Mouse (Mus musculus) NIH3T3 (cell line): Measurements from ENCODE around the gene Tpi1.
"Not testable (repeated sequence)": the region's sequence is repeated elsewhere in the genome, so short reads cannot be mapped to it uniquely, and the experiment has no call there.

Experiments
- DNase-seq: peaks from one replicate; pipeline ENCODE4 v3.0.0-alpha.2; 2012; ENCODE audit warnings: low read depth

Gene Tpi1

DNA sequence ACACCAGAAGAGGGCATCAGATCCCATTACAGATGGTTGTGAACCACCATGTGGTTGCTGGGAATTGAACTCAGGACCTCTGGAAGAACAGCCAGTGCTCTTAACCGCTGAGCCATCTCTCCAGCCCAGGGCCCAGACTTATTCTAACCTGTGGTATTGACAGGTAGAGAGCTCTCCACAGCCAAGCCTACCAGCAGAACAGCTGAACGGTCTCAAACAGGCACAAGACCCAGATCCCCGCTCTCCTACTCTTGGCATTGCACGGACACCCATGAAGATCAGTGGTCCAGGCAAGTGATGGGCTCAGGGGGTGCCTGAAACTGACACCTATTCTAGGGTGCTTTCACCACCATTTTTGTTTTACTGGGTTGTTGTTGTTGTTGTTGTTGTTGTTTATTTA is 17.1 kb upstream of the Tpi1 start:
- not testable (repeated sequence) for DNase-seq

DNA sequence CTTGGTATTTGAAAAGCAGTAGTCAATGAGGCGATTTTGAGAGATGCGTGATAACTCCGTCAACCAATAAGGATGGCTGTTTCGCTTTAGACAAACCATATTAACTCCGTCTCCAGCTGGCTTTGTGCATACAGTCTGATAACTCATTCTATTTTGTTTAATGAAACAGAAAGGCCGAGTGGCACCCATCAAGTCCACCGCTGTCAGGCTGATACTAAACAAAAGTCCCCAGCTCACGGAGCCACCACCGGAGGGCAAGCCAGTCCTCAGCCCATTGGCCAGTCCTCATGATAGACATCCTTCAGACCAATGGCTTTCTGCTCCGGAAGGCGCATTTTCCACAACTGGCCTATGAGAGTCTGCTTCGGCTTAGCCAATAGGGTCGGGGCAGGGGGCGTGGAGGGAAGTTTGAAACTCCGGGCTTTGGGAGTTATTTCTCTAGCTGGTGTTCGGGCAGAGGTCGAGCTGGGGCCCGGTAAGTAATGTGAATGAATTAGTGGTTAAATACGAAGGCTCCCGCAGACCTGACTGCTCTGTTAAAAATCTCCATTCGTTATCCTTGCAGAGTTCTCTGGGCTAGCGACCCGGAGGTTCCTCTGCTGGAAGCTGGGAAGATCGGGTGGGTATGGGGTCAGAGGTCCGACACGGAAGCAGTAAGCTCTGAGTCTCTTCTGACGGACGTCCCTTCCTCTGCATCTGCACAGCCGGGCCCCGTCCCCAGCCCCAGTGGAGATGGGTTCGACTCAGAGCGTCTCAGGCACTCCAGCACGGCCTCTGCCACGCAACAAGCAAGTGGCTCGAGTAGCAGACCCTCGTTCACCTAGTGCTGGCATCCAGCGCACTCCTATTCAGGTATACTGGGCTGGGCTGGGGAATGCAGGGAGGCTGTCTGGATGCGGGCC is 16.0 kb upstream of the Tpi1 start:
- peak; percentile 96 for DNase-seq

DNA sequence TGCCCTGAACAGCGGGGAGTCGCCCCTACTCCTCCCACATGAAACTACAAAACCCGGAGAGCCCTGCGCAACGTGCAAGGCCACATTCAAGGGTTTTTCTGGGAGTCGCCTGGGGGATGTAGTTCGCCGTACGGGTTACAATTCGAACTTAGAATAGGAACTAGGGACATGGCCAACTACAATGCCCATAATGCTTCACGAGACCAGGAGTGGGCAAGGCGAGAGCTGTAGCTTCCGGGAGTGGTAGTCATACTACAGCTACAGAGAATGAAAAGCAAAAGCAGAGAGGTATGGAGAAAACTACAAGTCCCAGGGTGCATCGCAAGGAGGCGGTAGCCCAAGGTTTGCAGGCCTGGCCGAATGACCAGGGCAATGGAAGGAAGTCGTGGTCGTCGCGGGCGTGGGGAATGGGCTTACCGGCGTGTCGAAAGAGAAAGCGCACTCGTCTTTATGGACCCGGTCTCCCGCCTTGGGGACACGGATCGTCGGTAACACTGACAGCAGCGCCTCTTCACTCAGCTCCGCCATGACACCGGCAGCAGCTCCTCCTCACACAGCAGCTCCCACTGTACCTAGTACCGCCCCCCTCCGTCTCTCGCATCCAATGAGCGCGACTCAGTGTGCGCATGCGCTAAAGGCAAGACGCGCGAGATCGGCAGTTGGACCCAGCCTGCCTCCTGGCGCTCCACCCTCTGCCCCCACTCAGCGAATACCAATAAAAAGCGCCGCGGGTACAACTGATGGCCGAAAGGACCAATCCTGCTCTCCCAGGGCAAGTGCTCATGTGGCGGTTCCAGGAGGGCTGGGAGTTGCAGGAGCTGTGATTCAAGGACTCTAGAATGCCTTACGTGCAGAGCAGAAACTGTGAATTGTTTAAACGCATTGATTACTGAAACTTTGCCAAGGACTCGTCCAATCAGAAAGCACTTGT is 15.0 kb upstream of the Tpi1 start, which contains the start of the genes Usp5 and Cdca3:
Gene Usp5, minus strand, starts transcription at position 617 of the 931 bp plus-strand sequence.
Gene Cdca3, plus strand, starts transcription at position 680 of the 931 bp plus-strand sequence.
- DNase-seq: peak; percentile 100

DNA sequence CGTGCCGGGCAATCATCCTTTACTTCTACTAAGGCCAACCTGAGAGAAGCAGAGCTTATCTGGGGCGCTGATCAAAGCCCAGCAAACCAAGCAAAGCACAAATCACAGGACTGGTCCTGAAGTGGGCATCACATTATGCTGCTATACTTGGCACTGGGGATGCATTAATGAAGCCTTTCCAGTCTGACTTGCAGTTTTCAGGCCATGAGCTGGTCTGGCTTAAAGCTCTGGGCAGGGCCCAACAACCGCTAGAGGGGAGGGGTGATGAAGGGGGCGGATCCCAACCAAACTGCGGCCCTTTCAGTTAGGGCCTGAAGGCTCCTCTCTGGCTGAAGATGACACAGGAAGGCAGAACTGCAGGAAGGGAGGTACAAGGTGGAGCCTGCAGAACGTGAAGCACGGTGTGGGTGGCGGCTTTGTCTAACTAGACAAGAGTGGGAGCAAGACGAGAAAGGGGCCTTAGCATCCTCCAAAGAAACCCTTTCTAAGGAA is 14.1 kb upstream of the Tpi1 start:
- peak; percentile 91 for DNase-seq

DNA sequence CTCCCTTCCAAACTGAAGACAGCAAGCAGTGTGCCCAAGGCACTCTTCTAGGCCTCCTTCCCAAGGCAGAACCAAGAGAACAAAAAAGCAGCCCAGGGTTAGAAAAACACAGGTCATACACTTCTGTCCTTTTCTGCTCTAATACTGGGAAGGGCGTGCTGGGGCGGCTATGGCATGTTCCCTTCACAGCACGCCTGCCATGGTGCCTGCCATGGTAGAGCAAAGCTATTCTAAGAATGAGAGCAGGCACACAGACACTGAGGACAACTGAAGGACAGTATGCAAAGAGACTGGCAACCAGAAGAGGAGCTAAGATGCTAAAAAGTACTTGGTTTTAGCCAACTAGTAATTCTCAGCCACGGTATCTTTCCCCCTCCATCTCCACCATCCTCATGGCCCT is 8.0 kb upstream of the Tpi1 start:
- DNase-seq: no peak

DNA sequence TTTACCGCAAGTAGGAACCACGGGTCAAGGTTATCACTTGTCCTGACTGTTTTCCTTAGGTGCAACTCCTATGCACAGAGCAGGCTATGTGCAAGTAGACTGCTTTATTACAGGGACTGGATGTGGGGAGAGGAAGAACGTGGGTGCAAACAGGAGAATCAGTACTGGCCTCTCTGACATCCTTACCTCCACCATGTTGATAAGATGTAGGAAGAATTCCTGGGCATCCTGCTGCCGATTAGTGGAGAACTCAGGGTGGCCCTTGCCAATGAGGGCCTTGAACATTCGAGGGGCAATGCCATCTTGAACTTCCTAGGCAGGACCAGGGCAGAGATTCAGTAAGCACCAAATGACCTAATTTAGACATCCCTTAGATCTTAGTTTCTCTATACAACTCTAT is 6.8 kb upstream of the Tpi1 start:
- no peak for DNase-seq

DNA sequence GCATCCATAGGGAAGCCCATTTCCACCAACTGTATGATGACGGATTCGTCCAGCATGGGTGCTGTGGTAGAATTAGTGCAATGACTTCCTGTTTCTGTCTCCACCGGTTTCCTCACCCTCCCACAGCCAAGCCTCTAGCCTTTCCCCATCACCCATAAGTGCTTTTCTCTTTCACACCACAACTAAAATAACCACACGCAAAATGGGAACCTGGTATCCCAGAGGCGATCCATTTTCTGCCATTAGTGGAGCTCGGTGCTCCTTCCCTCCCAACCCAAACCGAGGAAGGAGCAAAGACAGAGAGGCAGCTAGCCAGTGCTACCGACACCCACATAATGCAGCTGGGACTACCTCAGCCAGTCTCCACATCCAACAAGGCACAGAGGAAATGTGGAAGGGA is 3.9 kb upstream of the Tpi1 start:
- no peak for DNase-seq

DNA sequence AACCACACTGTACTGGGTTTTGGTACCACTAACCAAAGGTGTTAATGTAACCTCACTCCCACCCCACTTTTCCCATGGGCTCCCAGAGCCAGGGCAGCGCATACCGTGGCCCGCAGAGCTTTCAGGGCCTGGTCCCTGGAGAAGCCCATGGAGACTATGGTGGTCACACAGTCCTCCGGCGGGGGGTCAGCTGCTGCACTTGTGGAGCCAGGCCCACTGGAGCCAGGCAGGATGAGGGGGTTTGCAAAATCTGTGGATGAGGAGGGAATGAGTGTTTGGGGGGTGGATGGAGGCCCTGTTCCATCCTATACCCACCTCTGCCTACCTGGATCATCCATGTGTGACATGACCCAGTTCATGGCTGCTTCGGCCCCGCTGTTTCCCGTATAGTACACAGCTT is 3.5 kb upstream of the Tpi1 start:
- no peak for DNase-seq

DNA sequence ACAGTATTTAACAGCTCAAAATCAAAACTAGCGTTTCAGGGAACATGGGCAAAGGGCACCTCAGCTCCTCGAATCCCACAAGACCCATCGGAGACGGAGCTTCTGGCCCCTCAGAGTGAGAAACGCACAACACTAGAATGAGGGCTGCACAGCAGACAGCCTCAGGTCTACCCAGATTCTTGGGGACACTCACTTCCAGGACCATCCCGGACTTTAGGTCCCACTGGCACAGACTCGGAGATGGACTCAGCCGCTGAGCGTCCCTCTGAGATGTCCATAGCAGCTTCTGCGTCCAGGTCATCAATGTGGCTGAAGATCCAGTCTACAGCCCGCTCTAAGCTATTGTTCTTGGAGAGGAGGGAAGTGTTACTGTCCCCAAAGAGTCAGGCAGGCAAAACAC is 3.0 kb upstream of the Tpi1 start:
- no peak for DNase-seq

DNA sequence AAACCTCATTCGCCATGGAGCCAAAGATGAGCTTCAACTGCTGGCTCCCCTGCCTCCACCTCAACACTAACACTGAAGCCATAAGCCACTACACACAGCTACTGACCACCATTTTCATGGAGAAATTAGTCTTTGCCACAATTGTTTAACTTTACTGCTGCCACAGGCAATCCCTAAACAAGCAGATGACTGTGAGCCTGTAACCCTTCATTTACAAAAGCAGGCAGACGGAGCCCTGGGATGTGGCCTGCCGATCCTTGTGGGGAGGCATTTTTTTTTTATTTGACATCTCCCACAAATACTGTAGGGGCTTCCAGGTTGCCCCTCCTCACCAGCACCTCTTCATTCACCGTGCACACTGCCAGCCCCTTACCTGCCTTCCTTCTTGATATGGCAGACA is 2.5 kb upstream of the Tpi1 start:
- no peak for DNase-seq

DNA sequence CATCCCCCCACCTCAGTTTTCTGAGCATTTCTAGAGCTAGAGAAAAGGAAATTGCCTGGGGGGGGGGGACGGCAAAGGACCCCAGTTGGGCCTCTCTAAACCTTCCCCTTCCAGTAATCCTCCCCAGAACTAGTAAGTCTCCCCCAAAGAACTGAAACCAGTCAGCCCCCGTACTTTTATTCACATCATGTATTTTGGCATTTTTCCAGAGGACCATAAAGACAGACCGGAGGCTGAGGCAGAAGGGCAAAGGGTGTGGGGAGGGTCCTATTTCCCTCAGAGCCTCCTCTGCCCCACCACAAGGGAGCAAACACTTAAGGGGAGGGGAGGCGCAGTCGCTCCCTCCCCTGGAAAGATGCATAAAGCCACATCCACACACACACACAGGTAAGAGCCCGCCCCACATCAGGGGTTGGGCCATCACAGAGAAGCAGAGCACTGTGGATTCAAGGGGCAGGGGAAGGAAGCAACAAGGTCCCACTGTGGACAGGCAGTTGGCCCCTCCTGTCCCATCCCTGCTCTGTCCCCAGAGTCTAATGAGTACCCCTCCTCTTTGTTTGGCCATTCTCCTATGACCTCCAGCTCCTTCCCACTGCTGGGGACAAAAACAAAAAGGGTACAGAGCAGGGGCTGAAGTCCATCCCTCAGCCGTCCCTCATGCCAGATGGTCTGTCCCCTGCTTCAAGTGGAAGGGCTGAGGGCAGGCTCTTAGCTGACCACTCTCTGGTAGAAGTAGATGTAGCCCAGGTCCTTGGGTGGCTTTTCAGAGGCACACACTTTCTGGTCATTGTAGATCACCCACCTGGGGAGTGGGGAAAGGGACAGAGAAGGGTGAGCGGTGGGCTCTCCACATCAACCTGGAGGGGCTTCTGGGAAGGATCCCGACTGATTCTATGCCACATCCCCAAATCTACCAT is 1.0 kb upstream of the Tpi1 start:
- DNase-seq: no peak

DNA sequence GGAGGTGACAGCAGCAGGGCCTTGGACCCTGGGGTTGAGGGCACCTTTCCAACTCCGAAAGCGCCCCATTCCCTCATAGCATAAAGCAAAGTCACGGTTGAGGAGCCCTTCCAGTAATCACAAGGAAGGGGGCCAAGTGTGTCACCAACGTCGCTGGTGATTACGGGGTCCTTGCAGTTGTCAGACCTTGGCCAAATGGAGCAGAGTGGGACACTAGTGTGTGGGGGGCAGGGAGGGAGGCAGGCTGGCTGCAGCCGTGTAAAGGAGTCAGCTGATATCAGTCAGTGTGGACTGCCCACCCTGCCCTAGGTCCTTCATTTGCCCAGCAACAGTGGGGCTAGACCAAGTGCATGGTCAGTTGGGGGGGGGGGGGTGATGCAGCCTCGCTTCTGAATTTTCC is 352 bp upstream of the Tpi1 start:
- no peak for DNase-seq

DNA sequence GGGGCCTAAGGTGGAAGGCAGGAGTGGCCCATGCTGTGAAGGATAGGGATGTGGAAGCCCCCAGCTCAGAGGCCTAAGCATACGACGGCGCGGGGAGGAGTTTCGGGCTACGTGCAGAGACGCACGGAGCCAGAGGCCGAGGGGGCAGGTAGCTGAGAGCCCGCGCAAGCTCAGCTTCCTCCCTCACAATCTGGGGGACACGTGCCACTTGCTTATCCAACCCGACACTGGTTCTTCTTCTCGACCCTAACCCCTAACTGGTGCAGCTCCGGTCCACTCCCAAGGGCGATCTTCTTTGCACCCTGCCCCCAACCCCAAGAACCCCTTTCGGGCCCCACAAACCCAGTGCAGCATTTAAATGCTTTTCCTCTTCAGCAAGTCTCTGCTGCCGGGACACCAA is 600 bp downstream of the Tpi1 start:
- DNase-seq: peak; percentile 83

DNA sequence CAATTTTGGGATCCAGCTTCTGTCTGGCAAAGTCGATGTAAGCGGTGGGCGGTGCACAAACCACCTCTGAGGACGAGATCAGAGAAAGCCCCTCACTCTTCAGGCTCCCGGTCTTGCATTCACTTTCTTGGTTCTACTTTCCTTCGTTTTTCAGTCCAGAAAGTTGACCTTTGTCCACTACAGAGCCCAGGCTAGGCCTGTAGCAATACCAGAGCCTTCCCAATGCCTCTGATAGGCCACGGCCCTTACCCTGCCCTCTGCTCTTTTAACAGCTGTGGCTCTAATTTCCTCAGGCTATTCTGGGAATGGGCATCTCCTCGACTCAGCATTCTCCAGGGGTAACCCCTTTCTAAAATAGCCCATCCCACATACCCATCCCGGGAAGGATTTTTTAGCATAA is 1.2 kb downstream of the Tpi1 start:
- no peak for DNase-seq

DNA sequence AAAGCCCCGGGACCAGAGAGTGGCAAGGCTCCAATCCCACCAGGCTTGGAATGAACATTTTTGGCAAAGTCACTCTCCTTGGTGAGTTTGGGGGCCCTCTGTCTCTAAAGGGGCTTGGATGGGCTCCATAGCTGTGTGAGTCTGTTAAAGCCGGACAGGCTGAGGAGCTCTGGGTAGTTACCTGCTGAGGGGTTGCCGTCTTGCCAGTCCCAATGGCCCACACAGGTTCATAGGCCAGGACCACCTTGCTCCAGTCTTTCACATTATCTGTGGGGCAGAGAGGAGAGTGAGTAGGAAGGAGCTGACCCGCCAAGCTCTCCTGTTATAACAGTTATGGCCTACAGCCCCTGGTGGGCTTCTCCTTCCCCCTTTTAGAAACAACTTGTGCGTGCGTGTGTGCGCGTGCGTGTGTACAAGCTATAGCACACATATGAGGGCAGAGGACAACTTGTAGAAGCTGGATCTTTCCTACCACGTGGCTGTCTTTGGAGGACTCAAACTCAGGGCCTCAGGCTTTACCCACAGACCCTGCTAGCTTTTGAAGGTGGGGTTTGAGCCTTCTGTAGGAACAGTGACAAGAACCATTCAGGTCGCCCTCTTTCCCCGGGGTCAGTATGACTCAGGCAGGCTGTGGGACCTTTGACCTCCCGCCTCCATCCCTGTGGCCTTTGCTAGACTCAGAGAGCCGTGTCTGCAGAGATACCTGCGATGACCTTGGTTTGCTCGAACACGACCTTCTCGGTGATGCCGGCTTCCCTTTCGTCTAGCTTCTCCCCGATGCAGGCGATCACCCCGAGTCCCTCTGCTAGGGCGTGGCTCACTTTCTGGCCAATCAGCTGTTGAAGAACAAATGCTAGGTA is 2.2 kb downstream of the Tpi1 start:
- no peak for DNase-seq

DNA sequence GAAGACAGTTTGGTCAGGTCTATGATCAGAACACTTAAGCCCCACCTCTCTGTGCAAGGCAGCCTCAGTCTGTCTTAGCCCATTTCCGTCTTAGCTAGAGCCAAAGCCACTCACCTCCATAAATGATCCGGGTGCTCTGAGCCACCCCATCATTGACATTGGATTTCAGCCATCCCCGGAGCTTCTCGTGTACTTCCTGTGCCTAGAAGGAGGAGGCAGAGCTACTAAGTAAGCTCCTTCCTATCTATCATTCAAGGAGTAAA is 2.8 kb downstream of the Tpi1 start:
- DNase-seq: no peak

DNA sequence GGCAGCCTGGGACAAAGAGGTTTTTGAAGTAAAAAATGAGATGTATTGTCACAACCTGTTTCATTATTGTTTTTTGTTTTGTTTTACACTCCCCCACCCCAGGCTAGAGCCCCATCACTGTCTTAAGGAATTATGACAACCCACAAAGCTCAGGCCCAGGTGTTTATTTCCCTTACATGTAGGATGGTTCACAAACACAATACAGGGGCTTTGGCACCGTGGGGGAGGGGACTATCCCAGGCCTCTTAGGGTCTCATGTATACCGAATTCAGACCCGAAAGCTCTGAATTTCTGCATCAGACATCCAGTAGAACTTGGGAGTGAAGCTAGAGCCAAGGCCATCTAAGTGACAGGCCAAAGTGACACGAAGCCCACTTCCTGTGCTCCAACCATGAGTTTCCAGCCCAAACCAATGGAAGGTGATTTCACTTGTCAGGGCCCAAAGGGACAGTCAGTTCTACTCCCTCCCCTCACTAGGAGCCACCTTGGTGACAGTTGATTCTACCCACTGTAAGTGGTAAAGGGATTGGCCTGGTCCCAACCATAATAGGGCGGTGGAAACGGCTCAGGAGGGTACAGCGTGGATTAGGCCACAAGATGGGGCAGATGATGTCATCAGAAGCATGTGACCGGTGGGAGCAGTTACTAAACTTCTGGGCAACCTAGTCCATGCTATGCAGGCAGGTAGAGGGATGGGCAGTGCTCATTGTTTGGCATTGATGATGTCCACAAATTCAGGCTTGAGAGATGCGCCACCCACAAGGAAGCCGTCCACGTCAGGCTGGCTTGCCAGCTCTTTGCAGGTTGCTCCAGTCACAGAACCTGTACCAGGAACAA is 3.3 kb downstream of the Tpi1 start:
- not testable (repeated sequence) for DNase-seq

DNA sequence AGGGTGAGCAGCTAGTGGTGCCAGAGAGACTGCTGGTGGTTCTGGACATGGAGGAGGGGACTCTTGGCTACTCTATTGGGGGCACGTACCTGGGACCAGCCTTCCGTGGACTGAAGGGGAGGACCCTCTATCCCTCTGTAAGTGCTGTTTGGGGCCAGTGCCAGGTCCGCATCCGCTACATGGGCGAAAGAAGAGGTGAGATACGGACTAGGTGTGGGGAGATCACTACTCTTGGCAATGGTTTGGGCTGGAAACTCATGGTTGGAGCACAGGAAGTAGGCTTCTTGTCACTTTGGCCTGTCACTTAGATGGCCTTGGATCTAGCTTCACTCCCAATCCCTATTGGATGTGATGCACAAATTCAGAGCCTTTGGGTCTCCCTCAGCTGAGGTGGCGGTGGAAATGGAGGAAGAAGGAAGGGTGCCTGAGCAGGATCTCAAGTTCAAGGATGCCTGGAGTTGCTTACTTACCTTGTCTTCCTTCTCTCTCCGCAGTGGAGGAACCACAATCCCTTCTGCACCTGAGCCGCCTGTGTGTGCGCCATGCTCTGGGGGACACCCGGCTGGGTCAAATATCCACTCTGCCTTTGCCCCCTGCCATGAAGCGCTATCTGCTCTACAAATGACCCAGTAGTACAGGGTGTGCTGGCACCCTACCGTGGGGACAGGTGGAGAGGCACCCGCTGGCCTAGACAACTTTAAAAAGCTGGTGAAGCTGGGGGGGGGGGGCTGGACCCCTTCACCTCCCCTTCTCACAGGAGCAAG is 4.1 kb downstream of the Tpi1 start:
- DNase-seq: no peak
